Mouse (Mus musculus) liver, adult 10 weeks (tissue): ENCODE data around the gene Rnf24. TPM values are rescaled to one million over a fixed set of nuclear protein-coding genes. Genes with fewer than 3 reads are reported as not detected.

ENCODE experiments used
- polyA plus RNA-seq: library from polyadenylated mRNA; stranded (reverse); fragments of 350-450 nt; fragmentation: Illumina TruSeq; extraction: RNeasy Lipid Tissue Mini Kit (QIAGEN cat#74804); gene quantifications from one replicate; pipeline ENCODE4 v1.2.3, GENCODE M21; 2014; ENCODE audit warnings: low read depth, low replicate concordance

The Rnf24 gene
- 4.7 TPM for polyA plus RNA-seq

GRCm38 (mm10) chr2:131352747-131353563 lies at the start of gene Rnf24:
TSS of gene Rnf24 (minus strand) at chr2:131352892.

GRCm38 (mm10) chr2:131262213-131262672 lies 90.4 kb downstream of the Rnf24 start, which contains the start of gene Pank2:
TSS of gene Pank2 (plus strand) at chr2:131262495.

Other genes starting within 250 kb of the Rnf24 start
- gene Hspa12b, start 225.6 kb downstream of the Rnf24 start, polyA plus RNA-seq: 0.34 TPM
- gene Gm11037, start 219.4 kb downstream of the Rnf24 start, polyA plus RNA-seq: not detected
- gene 1700037H04Rik, start 192.8 kb downstream of the Rnf24 start, polyA plus RNA-seq: 0.56 TPM
- gene Cenpb, start 172.8 kb downstream of the Rnf24 start, polyA plus RNA-seq: 6.0 TPM
- 0.13 TPM for gene Cdc25b, start 165.9 kb downstream of the Rnf24 start, polyA plus RNA-seq
- gene Spef1, start 165.6 kb downstream of the Rnf24 start, polyA plus RNA-seq: 0.45 TPM
- gene Ap5s1, start 145.8 kb downstream of the Rnf24 start, polyA plus RNA-seq: 3.0 TPM
- 14.8 TPM for gene Mavs, start 118.8 kb downstream of the Rnf24 start, polyA plus RNA-seq
- gene Pank2, start 90.4 kb downstream of the Rnf24 start, polyA plus RNA-seq: 21.2 TPM
- gene Smox, start 138.6 kb upstream of the Rnf24 start, polyA plus RNA-seq: 0.42 TPM
- gene Adra1d, start 209.4 kb upstream of the Rnf24 start, polyA plus RNA-seq: not detected